Mouse (Mus musculus) right cerebral cortex, postnatal 4 days (tissue): Measurements from ENCODE around the gene Parg.
"Not testable (repeated sequence)": the region's sequence is repeated elsewhere in the genome, so short reads cannot be mapped to it uniquely, and the experiment has no call there.

Source experiments
- DNase-seq: peaks from one replicate; pipeline ENCODE4 v3.0.0-alpha.2; 2022

The Parg gene

GRCm38 (mm10) chr14:32179393-32180195 lies 22.2 kb upstream of the Parg start:
- DNase-seq: no peak

GRCm38 (mm10) chr14:32180861-32181260 lies 20.9 kb upstream of the Parg start:
- DNase-seq: no peak

GRCm38 (mm10) chr14:32183846-32184245 lies 17.9 kb upstream of the Parg start:
- no peak for DNase-seq

- DNase-seq: no peak
Observed at GRCm38 (mm10) chr14:32190627-32191391, 10.9 kb upstream of the Parg start.

DNA sequence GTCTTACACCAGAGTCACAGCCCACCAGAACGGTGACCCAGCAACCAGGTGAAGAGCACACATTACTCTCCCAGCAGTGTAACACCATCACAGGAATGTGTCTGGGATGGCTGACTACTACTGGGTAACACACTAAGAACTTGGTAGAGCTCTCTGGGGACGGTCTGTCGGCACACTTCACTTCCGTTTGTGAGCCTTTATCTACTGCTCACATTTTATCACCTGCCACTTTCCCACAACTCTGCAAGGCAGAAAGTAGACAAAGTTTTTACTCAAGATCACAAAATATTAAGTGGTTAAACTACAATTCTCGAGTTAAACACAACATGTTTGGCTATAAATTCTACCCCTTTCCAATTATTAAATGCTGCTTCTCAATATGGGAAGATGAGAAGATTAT lies 9.8 kb upstream of the Parg start:
- DNase-seq: no peak

DNA sequence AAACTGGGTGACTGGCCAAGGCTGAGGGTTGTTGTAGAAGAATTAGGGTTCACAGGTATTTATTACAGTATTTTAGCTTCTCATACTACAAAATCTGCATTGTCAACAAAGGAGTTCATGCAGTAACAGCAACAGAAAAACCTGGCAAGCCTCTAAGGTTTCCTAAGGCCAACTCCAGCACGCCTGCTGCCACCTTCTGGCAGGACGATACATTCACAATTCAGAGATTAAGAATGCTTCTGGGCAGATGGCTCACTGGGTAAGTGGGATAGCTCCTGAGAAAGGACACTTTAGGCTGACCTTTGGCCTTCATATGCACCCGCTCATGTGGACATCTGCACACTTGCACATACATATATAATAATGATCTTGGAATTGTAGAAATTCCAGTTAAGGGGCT lies 9.3 kb upstream of the Parg start:
- peak; percentile 35 for DNase-seq

DNA sequence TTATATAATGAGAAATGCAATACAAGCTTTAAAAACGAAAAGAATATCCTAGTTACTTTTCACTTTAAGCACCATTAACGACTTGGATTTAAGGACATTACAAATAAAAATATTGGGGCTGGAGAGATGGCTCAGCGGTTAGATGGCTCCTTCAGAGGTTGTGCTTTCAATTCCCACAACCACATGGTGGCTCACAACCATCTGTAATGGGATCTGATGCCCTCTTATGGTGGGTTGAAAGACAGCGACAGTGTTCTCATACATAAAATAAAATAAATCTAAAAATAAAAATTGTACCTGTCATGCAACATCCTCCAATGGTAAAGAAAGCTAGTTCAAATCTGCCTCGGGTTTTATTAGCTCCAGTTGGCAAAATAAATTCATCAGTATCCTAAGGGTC lies 8.2 kb upstream of the Parg start:
- DNase-seq: not testable (repeated sequence)

DNA sequence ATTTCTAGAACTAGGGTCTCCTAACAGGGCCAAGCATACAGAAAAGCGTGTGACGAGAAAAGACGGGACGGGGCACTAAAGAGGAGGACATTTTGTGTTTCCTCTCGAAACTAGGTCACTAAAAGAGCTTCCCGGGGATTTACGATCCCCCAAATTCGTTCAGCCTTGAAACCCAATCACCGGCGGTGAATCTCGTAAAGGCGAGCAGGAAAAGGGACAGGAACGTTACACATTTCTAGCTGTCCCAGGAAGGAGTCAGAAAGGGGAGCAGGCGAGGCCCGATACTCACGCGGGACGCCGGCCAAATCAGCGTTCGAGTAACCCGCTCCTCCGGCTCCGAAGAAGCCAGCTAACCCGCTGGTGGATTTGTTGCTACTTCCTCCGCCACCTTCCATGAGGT lies 395 bp upstream of the Parg start:
- DNase-seq: peak; percentile 61

- DNase-seq: no peak
Observed at GRCm38 (mm10) chr14:32226601-32227000, 24.9 kb downstream of the Parg start.

- DNase-seq: peak; percentile 81
Observed at GRCm38 (mm10) chr14:32228996-32229395, 27.2 kb downstream of the Parg start.

DNA sequence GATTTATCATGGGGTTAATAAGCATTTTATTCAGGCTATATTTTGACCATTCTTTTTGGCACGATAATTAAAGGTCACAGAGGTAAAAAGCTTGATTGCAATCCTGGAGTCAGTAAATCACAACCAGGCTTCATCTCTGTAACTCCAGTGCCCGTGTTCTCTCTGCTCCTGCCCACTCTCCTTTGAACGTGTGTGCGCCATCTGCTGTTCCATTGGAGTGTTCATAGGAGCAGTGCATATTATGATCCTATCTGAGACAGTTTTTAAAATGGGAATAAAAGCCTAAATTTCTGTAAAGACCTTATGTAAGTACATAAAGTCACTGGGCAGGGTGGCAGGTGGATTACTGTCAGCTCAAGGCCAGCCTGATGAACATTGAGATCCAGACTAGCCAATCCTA lies 40.7 kb downstream of the Parg start:
- DNase-seq: no peak

- DNase-seq: no peak
Observed at GRCm38 (mm10) chr14:32246019-32246418, 44.3 kb downstream of the Parg start.

DNA sequence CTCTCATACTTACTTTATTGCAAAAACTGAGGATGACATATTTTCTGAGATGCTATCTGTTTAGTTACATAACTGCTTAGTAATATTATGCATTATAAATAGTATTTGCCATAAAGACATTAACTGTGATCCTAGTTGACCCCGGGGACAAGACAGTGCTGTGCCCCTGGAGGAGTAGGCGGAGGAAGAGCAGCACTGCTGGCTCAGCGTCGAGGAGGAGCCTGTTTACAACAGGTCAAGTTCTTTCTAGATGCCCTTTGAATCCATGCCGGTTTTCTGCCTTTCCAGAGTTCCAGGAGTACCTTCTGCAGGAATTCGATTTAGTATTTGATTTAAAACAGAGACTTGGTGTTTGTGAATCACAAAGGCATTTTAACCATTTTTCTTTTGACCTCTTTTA lies 47.9 kb downstream of the Parg start:
- no peak for DNase-seq

DNA sequence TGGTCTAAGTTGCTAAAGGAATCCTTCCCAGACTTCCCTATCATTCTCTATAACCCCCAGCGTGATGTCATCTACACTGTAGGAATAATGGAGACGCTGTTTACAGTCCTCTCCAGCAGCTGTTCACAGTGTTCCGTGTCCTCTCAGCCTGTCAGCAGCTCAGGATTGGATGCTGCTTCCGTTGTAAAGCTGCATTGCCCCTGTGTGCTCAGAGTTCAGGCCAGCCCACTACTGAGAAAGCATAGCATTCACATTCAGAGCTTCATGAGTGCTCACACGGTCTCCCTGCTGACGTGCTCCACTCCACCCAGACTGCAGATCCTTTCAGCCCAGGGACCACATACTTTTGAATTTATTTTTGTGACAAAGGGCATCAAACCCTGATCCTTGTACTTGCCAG lies 59.1 kb downstream of the Parg start:
- no peak for DNase-seq

DNA sequence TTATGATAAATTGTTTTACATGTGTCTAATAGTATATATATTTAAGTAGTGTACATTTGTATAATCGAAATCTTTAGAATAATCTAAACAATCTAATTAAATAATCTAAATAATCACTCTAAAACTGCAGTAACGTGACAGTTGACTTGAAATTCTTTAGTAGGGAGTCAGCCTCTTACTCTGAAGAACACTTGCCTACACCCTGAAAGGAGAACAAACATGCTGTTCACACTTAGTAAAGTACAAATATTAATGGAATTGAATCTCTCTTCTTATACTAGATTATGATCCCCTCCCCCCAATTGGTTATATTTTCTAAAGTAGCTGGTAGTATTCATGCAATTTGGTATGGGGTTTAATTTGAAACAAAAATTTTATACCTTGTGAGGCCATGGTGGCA lies 60.0 kb downstream of the Parg start:
- DNase-seq: no peak

GRCm38 (mm10) chr14:32268999-32269398 lies 67.2 kb downstream of the Parg start:
- DNase-seq: no peak

- DNase-seq: peak; percentile 16
Observed at GRCm38 (mm10) chr14:32269589-32269988, 67.8 kb downstream of the Parg start.

DNA sequence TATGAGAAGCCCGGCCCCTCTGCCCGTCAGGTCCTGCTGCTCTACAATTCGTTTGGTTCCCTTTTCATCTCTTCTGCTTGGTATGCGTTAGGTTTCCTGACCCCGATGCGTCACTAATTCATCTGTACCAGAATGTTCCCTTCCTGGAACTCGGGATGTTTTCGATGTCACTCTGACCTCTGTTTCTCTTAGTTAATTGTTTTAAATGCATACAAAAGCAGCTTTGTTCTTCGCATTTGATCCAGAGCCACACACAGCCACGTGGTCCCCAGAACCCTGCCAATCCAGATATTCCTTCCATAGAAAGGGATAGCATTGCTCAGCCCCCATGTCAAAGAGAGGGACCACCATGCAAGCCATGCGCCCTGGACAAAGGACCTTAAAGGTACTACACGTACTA lies 99.9 kb downstream of the Parg start:
- no peak for DNase-seq

DNA sequence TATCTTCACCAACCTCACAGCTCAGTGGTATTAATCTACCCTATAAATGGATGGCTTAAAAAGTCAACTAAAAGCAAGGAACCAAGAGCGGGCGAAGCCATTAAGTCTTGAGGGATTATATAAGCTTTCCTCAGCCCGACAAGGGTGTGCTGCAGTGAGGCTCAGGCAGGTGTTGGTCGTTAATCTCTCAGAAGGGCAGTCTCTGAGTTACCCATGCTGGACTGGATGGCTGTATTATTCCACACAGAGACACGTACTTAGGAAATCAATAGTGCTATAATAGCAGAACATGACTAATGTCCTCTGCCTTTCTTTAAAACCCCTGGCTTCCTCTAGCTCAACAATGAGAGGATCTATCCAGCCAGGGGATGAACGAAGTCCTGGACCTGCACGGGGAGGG lies 100.7 kb downstream of the Parg start:
- DNase-seq: no peak

GRCm38 (mm10) chr14:32304921-32305320 lies 103.2 kb downstream of the Parg start:
- DNase-seq: no peak

- peak; percentile 61 for DNase-seq
Observed at GRCm38 (mm10) chr14:32309876-32310275, 108.1 kb downstream of the Parg start.

DNA sequence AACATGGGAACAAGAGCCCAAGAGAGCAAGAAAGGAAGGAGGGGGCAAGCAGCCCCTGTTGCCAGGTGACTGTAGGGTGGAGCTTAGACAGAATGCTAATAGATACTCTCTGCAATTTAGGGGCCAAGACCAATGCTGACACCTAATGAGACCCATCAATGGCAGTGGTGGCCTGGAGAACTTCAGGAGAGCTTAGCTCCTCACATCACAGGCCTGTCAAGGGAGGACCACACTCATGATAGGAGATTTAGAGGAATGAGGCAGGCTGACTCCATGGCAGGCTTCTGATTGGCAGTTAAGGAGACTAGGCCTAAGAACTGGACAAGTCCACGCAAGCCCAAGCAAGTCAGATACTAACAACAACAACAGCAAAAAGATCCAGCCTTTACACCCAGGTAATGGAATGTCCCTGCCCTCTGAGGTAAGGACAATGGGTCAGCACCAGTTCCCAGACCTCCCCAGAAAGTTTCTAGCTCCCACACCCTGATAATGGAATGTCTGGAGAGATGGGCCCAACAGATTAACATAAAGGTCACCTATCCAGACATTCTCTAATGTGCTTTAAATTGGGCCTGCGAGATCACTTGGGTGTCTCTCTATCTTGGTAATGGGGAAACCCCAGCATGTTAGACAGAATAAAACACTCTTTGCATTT lies 109.8 kb downstream of the Parg start:
- DNase-seq: no peak

DNA sequence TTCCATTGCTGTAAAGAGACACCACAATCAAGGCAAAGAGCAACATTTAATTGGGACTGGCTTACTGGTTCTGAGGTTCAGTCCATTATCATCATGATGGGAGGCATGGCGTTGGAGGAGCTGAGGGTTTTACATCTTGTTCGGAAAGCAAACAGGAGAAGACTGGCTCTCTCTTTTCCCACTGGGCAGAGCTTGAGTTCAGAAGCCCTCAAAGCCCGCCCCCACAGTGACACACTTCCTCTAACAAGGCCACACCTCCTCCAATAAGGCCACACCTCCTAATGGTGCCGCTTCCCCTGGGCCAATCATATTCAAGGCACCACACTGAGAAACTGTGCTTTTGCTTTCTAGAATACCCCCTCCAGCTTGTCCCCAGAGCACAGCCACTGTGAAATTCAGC lies 116.1 kb downstream of the Parg start:
- no peak for DNase-seq
